Mouse (Mus musculus): ENCODE measurements around the gene Abcb9.

- no peak for TF ChIP-seq EP300 (IDR thresholded peaks at IDR 0.05; ENCODE audit: low read depth)
- no peak for TF ChIP-seq CTCF (IDR thresholded peaks at IDR 0.05; ENCODE audit: low read depth)
Measured at GRCm38 (mm10) chr5:124031068-124031955, 64.3 kb downstream of the Abcb9 start.
